In genomic region chr5:144948422-144948821, GRCm38 (mm10) we compare ENCODE assay signal across 22 mouse cellular contexts. TPM values are rescaled to one million over a fixed set of nuclear protein-coding genes. Genes with fewer than 3 reads are reported as not detected.
DNase-seq lines count a peak whose midpoint lies in the region; ATAC-seq and TF ChIP-seq lines count a peak whose summit lies in the region.
"Had no signal": no experiment of that assay in that cellular context is flagged by ENCODE, and none has a peak within 500 bp of the region (broad histone marks: within the 10 kb centered on the region; RNA-seq: fewer than 3 reads in every experiment).

No protein-coding gene starts in this region.

- DNase-seq in limb, embryonic 10.5 days (ENCODE audit: low spot score), result no peak
- peak; percentile 81 for DNase-seq in lung, postnatal 0 days (ENCODE audit: low spot score)
- no peak for DNase-seq in lung, adult 18-20 months
- DNase-seq in midbrain, embryonic 10.5 days (ENCODE audit: low spot score), result no peak
- no peak for DNase-seq in ovary, postnatal 36 days (ENCODE audit: low spot score)
- DNase-seq: adrenal gland, adult 8-10 months; cerebellum, adult 11-12 months; cerebellum, postnatal 10 days; heart, postnatal 4 days; layer of hippocampus, adult 9-11 months; thymus, postnatal 25 days had no signal

- TF ChIP-seq EP300 in lung, postnatal 0 days (IDR thresholded peaks at IDR 0.05), result no peak

- no peak for TF ChIP-seq CTCF in lung, postnatal 0 days (IDR thresholded peaks at IDR 0.05)
- no peak for TF ChIP-seq CTCF in intestine, postnatal 0 days (IDR thresholded peaks at IDR 0.05; ENCODE audit: low read depth)

- no peak for ATAC-seq in limb, embryonic 15.5 days (ENCODE audit: insufficient number of reproducible peaks, low FRiP score, low TSS enrichment, low read depth)
- peak; percentile 65 for ATAC-seq in lung, postnatal 0 days
- ATAC-seq in intestine, postnatal 0 days, result peak; percentile 83
- peak; percentile 75 for ATAC-seq in stomach, embryonic 16.5 days (ENCODE audit: insufficient read depth, low FRiP score)
- ATAC-seq: inflammation-experienced regulatory T-cells, adult 6 months; liver, embryonic 12.5 days had no signal

- H3K4me2 ChIP-seq in limb, embryonic 15.5 days, result no peak overlapping the region
- H3K4me2 ChIP-seq in lung, postnatal 0 days (replicated peaks; ENCODE audit: low read depth, low read length), result no peak overlapping the region
- peak overlapping the region; percentile 40 for H3K4me2 ChIP-seq in intestine, postnatal 0 days (replicated peaks; ENCODE audit: low read depth)
- H3K4me2 ChIP-seq in stomach, embryonic 16.5 days (ENCODE audit: low read depth, low read length), result peak overlapping the region; percentile 33
- H3K4me2 ChIP-seq: embryonic facial prominence, embryonic 12.5 days; hindbrain, embryonic 14.5 days; liver, embryonic 12.5 days; midbrain, embryonic 11.5 days; neural tube, embryonic 15.5 days had no signal

- no peaks in the 10 kb centered on the region for H3K9me3 ChIP-seq in limb, embryonic 15.5 days
- no peaks in the 10 kb centered on the region for H3K9me3 ChIP-seq in limb, embryonic 10.5 days (replicated peaks)
- H3K9me3 ChIP-seq in lung, postnatal 0 days (ENCODE audit: low read length), result no peaks in the 10 kb centered on the region
- no peaks in the 10 kb centered on the region for H3K9me3 ChIP-seq in intestine, postnatal 0 days (ENCODE audit: control insufficient read depth)
- no peaks in the 10 kb centered on the region for H3K9me3 ChIP-seq in stomach, embryonic 16.5 days (replicated peaks; ENCODE audit: control insufficient read depth, low read length)
- H3K9me3 ChIP-seq in midbrain, embryonic 10.5 days (replicated peaks), result no peaks in the 10 kb centered on the region
- H3K9me3 ChIP-seq: embryonic facial prominence, embryonic 12.5 days; heart, embryonic 10.5 days; liver, embryonic 12.5 days; neural tube, embryonic 15.5 days had no signal

- H3K27ac ChIP-seq in limb, embryonic 15.5 days, result 0 out of 2 replicates have a peak overlapping the region, but pooled peaks have one; percentile 19
- H3K27ac ChIP-seq in limb, embryonic 10.5 days, result no peak overlapping the region
- peak overlapping the region; percentile 73 for H3K27ac ChIP-seq in lung, postnatal 0 days (ENCODE audit: low read length)
- H3K27ac ChIP-seq in intestine, postnatal 0 days (ENCODE audit: low read depth, low read length), result peak overlapping the region; percentile 23; the same call in 1 of the 2 replicates
- H3K27ac ChIP-seq in stomach, embryonic 16.5 days (ENCODE audit: low read length), result peak overlapping the region; percentile 82
- no peak overlapping the region for H3K27ac ChIP-seq in midbrain, embryonic 10.5 days (replicated peaks)
- H3K27ac ChIP-seq: embryonic facial prominence, embryonic 12.5 days; heart, embryonic 10.5 days; hindbrain, embryonic 14.5 days; liver, embryonic 12.5 days; macrophage; neural tube, embryonic 15.5 days had no signal

- no peak overlapping the region for H3K9ac ChIP-seq in limb, embryonic 15.5 days
- no peak overlapping the region for H3K9ac ChIP-seq in lung, postnatal 0 days (replicated peaks; ENCODE audit: low read depth)
- no peak overlapping the region for H3K9ac ChIP-seq in intestine, postnatal 0 days (ENCODE audit: low read depth, low read length)
- 0 out of 2 replicates have a peak overlapping the region, but pooled peaks have one; percentile 10 for H3K9ac ChIP-seq in stomach, embryonic 16.5 days (ENCODE audit: low read length)
- H3K9ac ChIP-seq: embryonic facial prominence, embryonic 12.5 days; hindbrain, embryonic 14.5 days; liver, embryonic 12.5 days; neural tube, embryonic 15.5 days had no signal

- H3K4me3 ChIP-seq in limb, embryonic 15.5 days, result no peak overlapping the region
- no peak overlapping the region for H3K4me3 ChIP-seq in limb, embryonic 10.5 days
- H3K4me3 ChIP-seq in lung, postnatal 0 days (ENCODE audit: low read depth, low read length), result no peak overlapping the region
- H3K4me3 ChIP-seq in intestine, postnatal 0 days (ENCODE audit: low read depth, low read length), result no peak overlapping the region
- peak overlapping the region; percentile 8; the same call in 1 of the 2 replicates for H3K4me3 ChIP-seq in stomach, embryonic 16.5 days (replicated peaks; ENCODE audit: low read length)
- no peak overlapping the region for H3K4me3 ChIP-seq in midbrain, embryonic 10.5 days
- H3K4me3 ChIP-seq: embryonic facial prominence, embryonic 12.5 days; heart, embryonic 10.5 days; liver, embryonic 12.5 days; neural tube, embryonic 15.5 days had no signal

- H3K27me3 ChIP-seq in limb, embryonic 15.5 days, result no peaks in the 10 kb centered on the region
- H3K27me3 ChIP-seq in limb, embryonic 10.5 days (ENCODE audit: low read depth, poor library complexity, severe bottlenecking), result no peaks in the 10 kb centered on the region
- no peaks in the 10 kb centered on the region for H3K27me3 ChIP-seq in lung, postnatal 0 days (replicated peaks; ENCODE audit: insufficient read depth, low read length)
- no peaks in the 10 kb centered on the region for H3K27me3 ChIP-seq in intestine, postnatal 0 days (replicated peaks; ENCODE audit: control insufficient read depth, insufficient read depth, low read length)
- H3K27me3 ChIP-seq in stomach, embryonic 16.5 days (ENCODE audit: control insufficient read depth, insufficient read depth, low read length), result no peaks in the 10 kb centered on the region
- no peaks in the 10 kb centered on the region for H3K27me3 ChIP-seq in midbrain, embryonic 10.5 days (ENCODE audit: low read depth, poor library complexity, severe bottlenecking)
- H3K27me3 ChIP-seq: embryonic facial prominence, embryonic 12.5 days; liver, embryonic 12.5 days; neural tube, embryonic 15.5 days had no signal

- no peaks in the 10 kb centered on the region for H3K36me3 ChIP-seq in limb, embryonic 15.5 days
- no peaks in the 10 kb centered on the region for H3K36me3 ChIP-seq in limb, embryonic 10.5 days
- no peaks in the 10 kb centered on the region for H3K36me3 ChIP-seq in lung, postnatal 0 days (ENCODE audit: insufficient read depth, low read length)
- H3K36me3 ChIP-seq in intestine, postnatal 0 days (ENCODE audit: control insufficient read depth, insufficient read depth), result no peaks in the 10 kb centered on the region
- no peaks in the 10 kb centered on the region for H3K36me3 ChIP-seq in stomach, embryonic 16.5 days (ENCODE audit: control insufficient read depth, insufficient read depth, low read length)
- no peaks in the 10 kb centered on the region for H3K36me3 ChIP-seq in midbrain, embryonic 10.5 days
- H3K36me3 ChIP-seq: embryonic facial prominence, embryonic 12.5 days; heart, embryonic 10.5 days; liver, embryonic 12.5 days; neural tube, embryonic 15.5 days had no signal

- H3K4me1 ChIP-seq in limb, embryonic 15.5 days, result peaks cover 32% of the 10 kb centered on the region
- H3K4me1 ChIP-seq in limb, embryonic 10.5 days, result peaks cover 7% of the 10 kb centered on the region
- H3K4me1 ChIP-seq in lung, postnatal 0 days (ENCODE audit: insufficient read depth, low read depth, low read length), result peaks cover 34% of the 10 kb centered on the region; the same call in 1 of the 2 replicates
- peaks cover 16% of the 10 kb centered on the region for H3K4me1 ChIP-seq in intestine, postnatal 0 days (replicated peaks; ENCODE audit: control insufficient read depth, insufficient read depth, low read length)
- peaks cover 37% of the 10 kb centered on the region for H3K4me1 ChIP-seq in stomach, embryonic 16.5 days (ENCODE audit: control insufficient read depth, insufficient read depth, low read length)
- peaks cover 11% of the 10 kb centered on the region for H3K4me1 ChIP-seq in midbrain, embryonic 10.5 days
- H3K4me1 ChIP-seq: liver, embryonic 12.5 days had no signal

- WGBS in limb, embryonic 15.5 days, result 58% methylated on average over 11 of the region's 11 CpGs
- WGBS in limb, embryonic 10.5 days, result 75% methylated on average over 11 of the region's 11 CpGs
- 23% methylated on average over 11 of the region's 11 CpGs for WGBS in lung, postnatal 0 days
- 21% methylated on average over 11 of the region's 11 CpGs for WGBS in intestine, postnatal 0 days
- whole genome bisulfite sequencing in stomach, embryonic 16.5 days, result 17% methylated on average over 11 of the region's 11 CpGs
- 85% methylated on average over 11 of the region's 11 CpGs for WGBS in midbrain, embryonic 10.5 days

RNA-seq across cellular contexts. Expression of gene Smurf1, which starts 17.2 kb away (rescaled TPM):
- 16.3 and 18.3 TPM in 2 replicates for polyA plus RNA-seq in limb, embryonic 15.5 days (2015; fragmentation: Nextera tagmentation; extraction: Ambion mirVana)
- polyA plus RNA-seq in limb, embryonic 10.5 days (2016; fragmentation: Nextera tagmentation; extraction: Ambion mirVana), result 15.0 and 19.4 TPM in 2 replicates
- polyA plus RNA-seq in lung, postnatal 0 days (2015; fragmentation: Nextera tagmentation; extraction: Ambion mirVana), result 12.5 and 13.2 TPM in 2 replicates
- 7.4 and 8.2 TPM in 2 replicates for polyA plus RNA-seq in intestine, postnatal 0 days (2015; fragmentation: Nextera tagmentation; extraction: Ambion mirVana)
- 7.0 and 7.7 TPM in 2 replicates for polyA plus RNA-seq in stomach, embryonic 16.5 days (2015; fragmentation: Nextera tagmentation; extraction: Ambion mirVana)
- 13.2 and 16.2 TPM in 2 replicates for polyA plus RNA-seq in midbrain, embryonic 10.5 days (2016; fragmentation: Nextera tagmentation; extraction: Ambion mirVana)

Comparison
In these comparisons a context has a peak if more than half of its experiments do, and no peak if none do; other contexts are left out.
1. H3K27ac ChIP-seq: peak in limb, embryonic 15.5 days (single experiment), lung, postnatal 0 days (single experiment), intestine, postnatal 0 days (single experiment) and stomach, embryonic 16.5 days (single experiment); none in limb, embryonic 10.5 days (single experiment) and midbrain, embryonic 10.5 days (single experiment).
2. H3K4me2 ChIP-seq: peak in intestine, postnatal 0 days (single experiment) and stomach, embryonic 16.5 days (single experiment); none in limb, embryonic 15.5 days (single experiment) and lung, postnatal 0 days (single experiment).